In genomic region chr2:26910994-26911765, GRCm38 (mm10) we compare ENCODE assay signal across 7 mouse cellular contexts. TPM values are rescaled to one million over a fixed set of nuclear protein-coding genes. Genes with fewer than 3 reads are reported as not detected.
DNase-seq lines count a peak whose midpoint lies in the region; ATAC-seq and TF ChIP-seq lines count a peak whose summit lies in the region.

No protein-coding gene starts in this region.

- no peaks in the 10 kb centered on the region for H3K27me3 ChIP-seq in forebrain, embryonic 13.5 days
- H3K27me3 ChIP-seq in intestine, postnatal 0 days (replicated peaks; ENCODE audit: control insufficient read depth, insufficient read depth, low read length) = no peaks in the 10 kb centered on the region

- H3K4me3 ChIP-seq in forebrain, embryonic 13.5 days = peak overlapping the region; percentile 90
- peak overlapping the region; percentile 71 for H3K4me3 ChIP-seq in intestine, postnatal 0 days (ENCODE audit: low read depth, low read length)

- WGBS in forebrain, embryonic 13.5 days = under 1% methylated on average over 37 of the region's 37 CpGs
- under 1% methylated on average over 37 of the region's 37 CpGs for WGBS in intestine, postnatal 0 days

- peak; percentile 59 for DNase-seq in right cerebral cortex, adult 18-20 months
- no peak for DNase-seq in right cerebral cortex, postnatal 25 days
- peak; percentile 55 for DNase-seq in brain, adult 2 months (ENCODE audit: low read depth, low spot score)
- peak; percentile 55 for DNase-seq in lung, postnatal 14 days
- peak; percentile 74 for DNase-seq in right cerebral cortex, postnatal 4 days

- H3K27ac ChIP-seq in forebrain, embryonic 13.5 days = peak overlapping the region; percentile 95
- H3K27ac ChIP-seq in intestine, postnatal 0 days (ENCODE audit: low read depth, low read length) = peak overlapping the region; percentile 90

- H3K9me3 ChIP-seq in forebrain, embryonic 13.5 days (replicated peaks) = no peaks in the 10 kb centered on the region
- H3K9me3 ChIP-seq in intestine, postnatal 0 days (ENCODE audit: control insufficient read depth) = no peaks in the 10 kb centered on the region

- peak overlapping the region; percentile 100 for H3K4me2 ChIP-seq in forebrain, embryonic 13.5 days
- peak overlapping the region; percentile 83 for H3K4me2 ChIP-seq in intestine, postnatal 0 days (replicated peaks; ENCODE audit: low read depth)

- H3K36me3 ChIP-seq in forebrain, embryonic 13.5 days (ENCODE audit: poor library complexity, severe bottlenecking) = peaks cover 60% of the 10 kb centered on the region
- H3K36me3 ChIP-seq in intestine, postnatal 0 days (ENCODE audit: control insufficient read depth, insufficient read depth) = peaks cover 31% of the 10 kb centered on the region

- ATAC-seq in forebrain, embryonic 13.5 days = peak; percentile 57
- peak; percentile 28 for ATAC-seq in intestine, postnatal 0 days

- TF ChIP-seq CTCF in intestine, postnatal 0 days (IDR thresholded peaks at IDR 0.05; ENCODE audit: low read depth) = no peak

- peak overlapping the region; percentile 98 for H3K9ac ChIP-seq in forebrain, embryonic 13.5 days
- peak overlapping the region; percentile 95 for H3K9ac ChIP-seq in intestine, postnatal 0 days (ENCODE audit: low read depth, low read length)

- H3K4me1 ChIP-seq in forebrain, embryonic 13.5 days = peaks cover 55% of the 10 kb centered on the region
- H3K4me1 ChIP-seq in intestine, postnatal 0 days (replicated peaks; ENCODE audit: control insufficient read depth, insufficient read depth, low read length) = peaks cover 8% of the 10 kb centered on the region

RNA-seq across cellular contexts. Expression of gene Rpl7a, which starts 0.6 kb away (rescaled TPM):
- polyA plus RNA-seq in forebrain, embryonic 13.5 days (2015; fragmentation: Nextera tagmentation; extraction: Ambion mirVana) = 620 and 639 TPM in 2 replicates
- 407 and 410 TPM in 2 replicates for polyA plus RNA-seq in intestine, postnatal 0 days (2015; fragmentation: Nextera tagmentation; extraction: Ambion mirVana)

RNA-seq across cellular contexts. Expression of gene Med22, which starts 0.7 kb away (rescaled TPM):
- 168 and 187 TPM in 2 replicates for polyA plus RNA-seq in forebrain, embryonic 13.5 days (2015; fragmentation: Nextera tagmentation; extraction: Ambion mirVana)
- polyA plus RNA-seq in intestine, postnatal 0 days (2015; fragmentation: Nextera tagmentation; extraction: Ambion mirVana) = 19.8 and 20.2 TPM in 2 replicates

RNA-seq across cellular contexts. Expression of gene Surf2, which starts 5.0 kb away (rescaled TPM):
- 53.5 and 60.7 TPM in 2 replicates for polyA plus RNA-seq in forebrain, embryonic 13.5 days (2015; fragmentation: Nextera tagmentation; extraction: Ambion mirVana)
- 33.2 and 33.5 TPM in 2 replicates for polyA plus RNA-seq in intestine, postnatal 0 days (2015; fragmentation: Nextera tagmentation; extraction: Ambion mirVana)

RNA-seq across cellular contexts. Expression of gene Surf1, which starts 5.2 kb away (rescaled TPM):
- 61.0 and 64.8 TPM in 2 replicates for polyA plus RNA-seq in forebrain, embryonic 13.5 days (2015; fragmentation: Nextera tagmentation; extraction: Ambion mirVana)
- polyA plus RNA-seq in intestine, postnatal 0 days (2015; fragmentation: Nextera tagmentation; extraction: Ambion mirVana) = 59.8 and 65.3 TPM in 2 replicates

RNA-seq across cellular contexts. Expression of gene Surf6, which starts 8.5 kb away (rescaled TPM):
- polyA plus RNA-seq in forebrain, embryonic 13.5 days (2015; fragmentation: Nextera tagmentation; extraction: Ambion mirVana) = 25.0 and 29.6 TPM in 2 replicates
- polyA plus RNA-seq in intestine, postnatal 0 days (2015; fragmentation: Nextera tagmentation; extraction: Ambion mirVana) = 11.7 and 12.8 TPM in 2 replicates
